Mouse (Mus musculus) kidney, postnatal 0 days (tissue): ENCODE measurements at regions not wholly inside any gene's neighbourhood (a gene's known extent, or its start where the extent isn't known, plus 50 kb on each side); places are given as distances from the start of the nearest gene placed in this dataset.

Experiments used
- ATAC-seq: fragments of 200-750 bp; cut with Nextera tagmentation; replicated peaks from 2 replicates; pipeline ENCODE4 v1.8.0; 2017; ENCODE audit warnings: low read depth, moderate number of reproducible peaks, moderate TSS enrichment, moderate library complexity; ENCODE audit not compliant: low FRiP score
- DNase-seq: peaks from one replicate; pipeline ENCODE4 v3.0.0-alpha.2; 2016; ENCODE audit warnings: low spot score
- H3K27ac ChIP-seq: fragments of 300-500 bp; sonication (generic); 2 replicates; pipeline ENCODE4 v1.5.1; 2014; ENCODE audit warnings: mild to moderate bottlenecking
- H3K27me3 ChIP-seq: fragments of 300-500 bp; sonication (generic); 2 replicates; pipeline ENCODE4 v1.6.1; 2014; ENCODE audit warnings: low read length, mixed read lengths; ENCODE audit not compliant: insufficient read depth
- H3K36me3 ChIP-seq: fragments of 300-500 bp; sonication (generic); 2 replicates; pipeline ENCODE4 v1.6.1; 2014; ENCODE audit warnings: low read length, mixed read lengths; ENCODE audit not compliant: insufficient read depth
- H3K4me1 ChIP-seq: fragments of 300-500 bp; sonication (generic); replicated peaks from 2 replicates; pipeline ENCODE4 v1.6.1; 2014; ENCODE audit warnings: antibody characterized with exemption, low read length, mixed read lengths; ENCODE audit not compliant: insufficient read depth
- H3K4me2 ChIP-seq: fragments of 300-500 bp; sonication (generic); 2 replicates; pipeline ENCODE4 v1.6.1; 2014; ENCODE audit warnings: mild to moderate bottlenecking, low read length, moderate library complexity, mixed read lengths
- H3K4me3 ChIP-seq: fragments of 300-500 bp; sonication (generic); replicated peaks from 2 replicates; pipeline ENCODE4 v1.5.1; 2014; ENCODE audit warnings: low read depth, low read length
- H3K9ac ChIP-seq: fragments of 300-500 bp; sonication (generic); 2 replicates; pipeline ENCODE4 v1.6.1; 2014; ENCODE audit warnings: low read depth, low read length
- H3K9me3 ChIP-seq: fragments of 300-500 bp; sonication (generic); replicated peaks from 2 replicates; pipeline ENCODE4 v1.6.1; 2016; ENCODE audit warnings: low read length, inconsistent platforms, mixed read lengths
- CTCF ChIP-seq: IDR thresholded peaks from 2 replicates; pipeline ENCODE4 v1.5.1; 2016; ENCODE audit warnings: antibody characterized with exemption, low read depth, mild to moderate bottlenecking, moderate library complexity
- WGBS: fragments of 180-500 bp; shearing (Covaris S2); extraction: QIAGEN DNeasy Blood & Tissue Kit; methylation state at CpG from one replicate; pipeline ENCODE4 v1.1.7; 2014; 5-methylcytosine and 5-hydroxymethylcytosine counted together

DNA sequence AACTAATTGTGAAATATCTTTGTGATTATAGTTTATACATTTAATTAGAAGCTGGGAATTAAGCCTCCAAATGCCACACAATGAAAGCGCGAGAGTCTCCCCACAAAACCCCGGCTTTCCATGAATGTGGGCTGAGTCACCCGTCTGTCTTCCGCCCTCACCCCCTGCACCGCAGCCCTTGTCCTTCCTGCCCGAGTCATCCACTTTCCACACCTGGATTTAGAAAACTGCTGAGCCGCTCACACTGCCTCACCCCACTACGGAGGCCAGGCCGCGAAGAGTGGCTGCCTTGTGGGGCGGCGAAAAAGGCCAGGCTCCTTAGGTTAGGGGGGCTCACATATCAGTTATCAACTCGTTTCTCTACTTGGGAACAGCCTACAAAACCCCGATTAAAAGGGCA lies 177.9 kb upstream of the Map3k1 start:
- ATAC-seq (no peak), DNase-seq (no peak)
- no peak overlapping the region for H3K27ac ChIP-seq
- H3K9me3 ChIP-seq, result no peaks in the 10 kb centered on the region
- H3K9ac ChIP-seq, result no peak overlapping the region
- H3K27me3 ChIP-seq, result no peaks in the 10 kb centered on the region
- TF ChIP-seq CTCF, result no peak
- 0 out of 2 replicates have a peak, but pooled peaks cover 4% of the 10 kb centered on the region for H3K4me1 ChIP-seq
- no peak overlapping the region for H3K4me3 ChIP-seq
- no peaks in the 10 kb centered on the region for H3K36me3 ChIP-seq
- no peak overlapping the region for H3K4me2 ChIP-seq
- 77% methylated on average over 15 of the region's 15 CpGs for WGBS

DNA sequence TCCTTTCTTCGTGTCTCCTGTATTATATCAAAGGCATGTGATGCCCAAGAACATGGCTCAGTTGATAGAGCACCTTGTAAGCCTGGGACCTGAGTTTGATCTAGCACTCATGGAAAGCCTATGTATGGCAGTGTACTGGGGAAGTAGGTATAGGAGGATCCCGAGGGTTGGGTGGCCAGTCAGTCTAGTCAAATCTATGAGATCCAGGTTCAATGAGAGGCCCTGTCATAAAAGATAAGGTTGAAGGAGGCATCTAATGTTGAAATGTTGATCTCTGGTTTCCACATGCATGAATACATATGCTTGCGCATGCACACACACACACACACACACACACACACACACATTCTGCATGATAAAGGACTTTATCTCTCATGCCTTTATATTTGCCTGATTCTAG lies 178.6 kb upstream of the Map3k1 start:
- DNase-seq (no peak), ATAC-seq (no peak)
- H3K4me3 ChIP-seq, result no peak overlapping the region
- no peaks in the 10 kb centered on the region for H3K9me3 ChIP-seq
- no peaks in the 10 kb centered on the region for H3K27me3 ChIP-seq
- H3K27ac ChIP-seq, result no peak overlapping the region
- H3K4me2 ChIP-seq, result no peak overlapping the region
- H3K36me3 ChIP-seq, result no peaks in the 10 kb centered on the region
- no peak for TF ChIP-seq CTCF
- H3K9ac ChIP-seq, result no peak overlapping the region
- H3K4me1 ChIP-seq, result 0 out of 2 replicates have a peak, but pooled peaks cover 4% of the 10 kb centered on the region
- WGBS, result 96% methylated on average over 3 of the region's 3 CpGs

DNA sequence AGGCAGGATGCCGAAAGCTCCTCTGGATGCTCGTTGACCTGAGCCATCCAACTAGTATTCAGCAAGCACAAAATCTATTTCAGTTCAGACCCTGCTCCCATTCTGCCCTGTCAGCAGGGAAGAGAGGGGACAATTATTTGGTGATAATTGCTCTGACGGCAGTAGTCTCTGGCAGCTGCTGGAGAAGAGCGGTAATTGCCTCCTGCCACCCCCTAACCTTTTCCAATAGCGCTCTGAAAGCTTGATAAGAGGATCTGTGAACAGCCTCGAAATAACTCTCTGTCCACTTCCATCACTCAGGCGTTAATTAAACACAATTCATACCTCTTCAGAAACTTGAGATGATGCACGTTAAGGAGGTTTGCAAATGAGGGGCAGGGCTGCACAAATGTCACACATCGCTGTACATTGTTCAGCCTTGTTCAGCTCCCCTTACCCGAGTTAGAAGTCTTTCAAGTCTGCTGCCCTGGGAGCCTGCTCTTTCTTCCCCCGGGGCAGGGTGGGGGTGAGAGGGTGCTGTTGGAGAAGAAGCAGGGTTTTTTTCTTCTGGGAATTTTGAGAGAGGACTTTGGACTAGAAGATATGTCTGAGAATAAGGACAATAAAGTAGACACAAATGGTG lies 182.2 kb upstream of the Map3k1 start:
- TF ChIP-seq CTCF, result no peak
- Histone ChIP-seq H3K9ac (no peak overlapping the region), H3K4me3 (no peak overlapping the region), H3K27me3 (no peaks in the 10 kb centered on the region), H3K36me3 (no peaks in the 10 kb centered on the region), H3K27ac (no peak overlapping the region), H3K4me1 (no peaks in the 10 kb centered on the region), H3K9me3 (no peaks in the 10 kb centered on the region), H3K4me2 (no peak overlapping the region)
- WGBS, result 27% methylated on average over 11 of the region's 11 CpGs
- no peak for ATAC-seq
- DNase-seq, result no peak

DNA sequence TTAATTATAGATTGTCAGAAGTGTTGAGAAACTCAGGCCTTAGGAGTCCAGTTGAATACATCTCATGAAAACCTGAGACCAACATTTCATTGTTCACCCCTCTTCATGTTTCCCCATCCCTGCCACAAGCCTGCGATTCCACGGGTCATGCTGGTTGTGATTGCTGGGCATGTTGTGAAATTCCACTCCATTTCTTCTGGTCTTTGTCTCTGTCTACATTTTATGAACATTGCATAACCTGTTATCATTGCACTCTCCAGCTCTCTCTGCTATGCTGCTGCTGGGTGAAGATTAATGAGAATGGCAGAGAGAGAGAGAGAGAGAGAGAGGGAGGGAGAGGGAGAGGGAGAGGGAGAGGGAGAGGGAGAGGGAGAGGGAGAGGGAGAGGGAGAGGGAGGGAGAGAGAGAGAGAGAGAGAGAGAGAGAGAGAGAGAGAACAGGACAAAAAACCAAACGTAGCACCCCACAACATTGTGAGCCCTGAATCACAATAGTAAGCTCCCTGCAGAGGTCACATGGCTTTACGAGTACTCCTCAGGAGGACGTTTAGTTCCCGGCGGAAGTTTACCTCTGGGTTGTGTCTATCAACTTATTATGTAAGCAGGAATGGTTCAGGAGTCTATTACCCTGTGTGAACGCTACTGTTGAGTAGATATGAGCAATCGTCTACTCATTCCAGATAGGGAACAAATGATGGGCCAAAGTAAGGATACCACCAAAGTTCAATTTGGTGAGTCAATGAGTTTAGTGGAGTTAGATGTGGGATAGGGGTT lies 183.5 kb upstream of the Map3k1 start:
- no peak for ATAC-seq
- H3K4me3 ChIP-seq, result no peak overlapping the region
- H3K4me2 ChIP-seq, result no peak overlapping the region
- no peaks in the 10 kb centered on the region for H3K4me1 ChIP-seq
- H3K27ac ChIP-seq, result no peak overlapping the region
- H3K27me3 ChIP-seq, result no peaks in the 10 kb centered on the region
- no peak for TF ChIP-seq CTCF
- 85% methylated on average over 9 of the region's 9 CpGs for WGBS
- H3K9me3 ChIP-seq, result no peaks in the 10 kb centered on the region
- no peaks in the 10 kb centered on the region for H3K36me3 ChIP-seq
- DNase-seq, result no peak
- no peak overlapping the region for H3K9ac ChIP-seq

DNA sequence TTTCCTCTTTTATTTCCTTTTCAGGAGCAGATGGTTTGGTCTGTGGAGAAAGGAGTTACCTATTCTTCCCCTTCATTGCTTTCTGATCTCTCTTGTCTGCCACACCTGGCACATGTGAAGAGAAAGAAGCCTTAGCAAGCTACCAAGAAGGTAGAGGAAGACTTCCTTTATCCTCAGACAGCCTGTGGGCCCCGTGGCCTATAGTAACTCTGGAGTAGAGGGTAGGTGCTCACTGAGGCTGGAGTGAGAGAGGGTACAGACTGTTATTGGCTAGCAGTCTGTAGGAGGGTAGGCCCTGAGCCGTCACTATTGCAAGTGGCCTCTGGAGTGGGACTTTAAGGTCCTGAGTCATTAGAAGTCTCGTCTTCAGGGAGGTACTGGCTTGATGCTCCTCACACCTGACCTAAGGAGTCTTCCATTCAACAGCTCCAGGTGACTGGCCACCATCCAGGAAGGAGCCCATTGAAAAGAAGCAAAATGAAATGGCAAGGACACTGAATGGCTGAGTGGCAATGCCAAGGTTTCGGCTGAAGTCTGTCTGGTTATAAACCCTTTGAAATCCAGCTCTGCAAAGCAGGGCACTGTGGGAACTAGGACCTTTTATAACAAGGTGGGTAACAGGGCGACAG lies 186.2 kb upstream of the Map3k1 start:
- ATAC-seq, result no peak

DNA sequence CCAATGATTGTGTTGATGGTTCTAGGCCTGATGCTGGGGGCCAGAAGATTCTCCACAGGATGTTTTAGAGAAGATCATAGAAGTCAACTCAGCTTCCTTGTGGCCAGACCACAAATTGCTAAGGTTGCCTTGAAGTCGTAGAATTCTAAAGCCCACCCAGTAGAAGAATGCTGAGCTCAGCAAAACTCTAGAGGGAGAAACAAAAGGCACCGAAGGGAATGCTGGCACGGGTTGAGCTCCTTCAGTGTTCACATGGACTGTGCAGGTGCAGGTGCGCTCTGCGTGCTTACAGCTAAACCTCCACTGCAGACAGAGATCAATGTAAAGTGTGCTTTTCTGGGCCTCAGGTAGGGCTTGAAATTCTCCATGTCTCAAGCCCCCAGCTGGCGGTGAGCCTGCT lies 186.9 kb upstream of the Map3k1 start:
- no peak for TF ChIP-seq CTCF
- Histone ChIP-seq H3K36me3 (no peaks in the 10 kb centered on the region), H3K4me3 (no peak overlapping the region), H3K27me3 (no peaks in the 10 kb centered on the region), H3K9me3 (no peaks in the 10 kb centered on the region), H3K4me1 (0 out of 2 replicates have a peak, but pooled peaks cover 4% of the 10 kb centered on the region), H3K9ac (no peak overlapping the region), H3K27ac (no peak overlapping the region), H3K4me2 (no peak overlapping the region)
- ATAC-seq (no peak), DNase-seq (no peak)
- WGBS, result 77% methylated on average over 6 of the region's 6 CpGs

More for the DNA sequence above, 186.2 kb upstream of the Map3k1 start:
- H3K4me1 ChIP-seq, result no peaks in the 10 kb centered on the region
- 89% methylated on average over 5 of the region's 5 CpGs for WGBS
- TF ChIP-seq CTCF, result no peak
- H3K4me3 ChIP-seq, result no peak overlapping the region
- no peaks in the 10 kb centered on the region for H3K9me3 ChIP-seq
- no peak overlapping the region for H3K4me2 ChIP-seq
- H3K27ac ChIP-seq, result no peak overlapping the region
- H3K36me3 ChIP-seq, result no peaks in the 10 kb centered on the region
- no peak overlapping the region for H3K9ac ChIP-seq
- DNase-seq, result no peak
- no peaks in the 10 kb centered on the region for H3K27me3 ChIP-seq
